Mouse (Mus musculus): ENCODE results near the gene Sf3b1.
A peak's percentile ranks its signal among the peaks of the same experiment; 100 is the strongest.
"Not testable (repeated sequence)": the region's sequence is repeated elsewhere in the genome, so short reads cannot be mapped to it uniquely, and the experiment has no call there.

Gene Sf3b1

DNA sequence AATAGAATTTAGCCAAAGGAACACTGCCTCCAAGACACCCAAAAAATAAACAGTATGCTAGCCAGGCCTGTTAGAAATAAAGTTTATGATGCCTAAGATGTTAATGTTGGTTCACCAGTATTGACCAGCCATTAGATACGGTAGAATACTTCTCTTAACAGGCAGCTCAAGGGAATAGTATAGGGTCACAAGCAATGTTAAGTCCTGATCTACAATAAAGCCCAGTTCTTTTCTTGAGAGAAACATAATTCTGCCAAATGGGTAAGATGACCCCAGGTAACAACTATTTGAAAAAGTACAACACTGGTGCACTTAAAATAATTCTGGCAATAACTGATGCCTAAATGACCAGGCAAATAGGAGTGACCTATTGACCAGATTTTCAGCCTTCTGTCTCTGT lies 685 bp upstream of the Sf3b1 start:
- DNase-seq, result no peak

GRCm38 (mm10) chr1:55026444-55027252 lies 633 bp downstream of the Sf3b1 start:
- no peak for DNase-seq

DNA sequence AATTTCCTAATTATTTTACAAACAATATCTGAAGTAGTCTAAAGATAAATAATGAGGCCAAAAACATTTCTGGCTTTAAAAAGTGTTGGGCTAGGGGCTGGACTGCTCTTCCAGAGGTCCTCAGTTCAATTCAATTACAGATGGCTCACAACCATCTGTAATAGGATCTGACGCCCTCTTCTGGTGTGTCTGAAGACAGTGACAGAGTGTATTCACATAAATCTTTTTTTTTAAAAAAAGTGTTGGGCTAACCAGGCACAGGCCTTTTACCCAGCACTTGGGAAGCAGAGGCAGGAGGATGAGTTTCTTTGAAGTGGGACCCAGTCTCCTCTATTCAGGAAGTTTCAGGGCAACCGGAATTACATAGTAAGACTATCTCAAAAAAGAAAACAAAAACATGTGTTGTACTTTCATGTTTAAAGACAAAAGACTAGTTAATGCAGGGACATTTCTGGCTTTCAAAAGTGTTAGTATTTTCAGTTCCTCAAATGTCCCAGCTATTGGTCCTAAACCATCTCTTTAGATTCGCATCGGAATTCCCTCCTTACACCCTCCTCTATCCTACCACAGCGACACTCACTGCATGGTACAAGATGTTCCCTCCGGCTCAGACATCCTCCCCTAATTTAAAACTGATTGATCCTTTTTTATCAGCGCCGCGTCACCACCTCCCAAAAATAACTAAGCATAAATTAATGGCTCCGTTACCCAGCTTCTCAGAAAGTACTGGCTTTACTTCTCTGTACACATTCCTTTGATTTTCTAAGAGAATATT lies 1.4 kb downstream of the Sf3b1 start:
- DNase-seq, result no peak

DNA sequence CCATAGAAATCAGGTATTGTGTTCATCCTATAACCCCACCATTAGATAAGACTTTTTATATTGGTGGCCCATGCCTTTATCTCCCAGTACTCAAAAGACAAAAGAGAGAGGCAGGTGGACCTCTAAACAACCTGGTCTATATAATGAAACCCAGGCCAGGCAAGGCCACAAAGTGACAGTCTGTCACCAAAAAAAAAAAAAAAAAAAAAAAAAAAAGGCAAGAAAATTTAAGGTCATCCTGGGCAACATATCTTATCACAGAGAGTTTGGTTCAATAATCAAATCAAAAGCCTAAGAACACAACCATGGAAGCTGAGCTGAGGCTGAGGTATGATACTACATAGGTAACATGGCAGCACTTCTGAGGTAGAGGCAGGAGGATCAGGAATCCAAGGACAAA lies 5.4 kb downstream of the Sf3b1 start:
- DNase-seq, result no peak

GRCm38 (mm10) chr1:55012513-55012912 lies 14.8 kb downstream of the Sf3b1 start:
- DNase-seq, result no peak

DNA sequence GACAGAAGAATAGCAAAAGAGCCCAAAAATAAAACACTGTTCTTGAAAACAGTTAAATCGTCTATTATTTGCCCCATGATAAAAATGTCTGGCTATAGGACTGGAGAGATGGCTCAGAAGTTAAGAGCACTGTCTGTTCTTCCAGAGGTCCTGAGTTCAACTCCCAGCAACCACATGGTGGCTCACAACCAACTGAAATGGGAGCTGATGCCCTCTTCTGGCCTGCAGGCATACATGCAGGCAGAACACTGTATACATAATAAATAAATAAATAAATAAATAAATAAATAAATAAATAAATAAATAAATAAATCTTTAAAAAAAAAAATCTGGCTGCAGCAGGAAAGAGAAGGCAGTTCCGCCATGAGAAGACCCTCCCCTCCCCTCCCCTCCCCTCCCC lies 19.0 kb downstream of the Sf3b1 start:
- DNase-seq, result not testable (repeated sequence)

DNA sequence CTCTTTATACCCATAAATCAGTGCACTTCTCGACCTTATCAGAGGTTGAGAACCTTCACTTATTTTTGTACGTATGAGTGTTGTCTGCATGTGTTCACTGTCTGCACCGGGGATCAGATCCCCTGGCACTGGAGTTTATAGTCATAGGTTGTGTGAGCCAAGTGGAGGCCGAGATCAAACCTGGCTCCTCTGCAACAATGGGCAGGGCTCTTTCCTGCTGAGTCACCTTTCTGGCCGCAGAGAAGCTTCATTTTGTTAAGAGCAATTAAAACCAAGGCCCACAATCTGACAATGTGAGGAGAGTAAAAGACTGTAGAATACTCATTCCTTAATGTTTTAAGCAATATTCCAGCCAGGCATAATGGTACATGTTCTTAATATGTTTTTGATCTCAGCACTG lies 33.7 kb downstream of the Sf3b1 start:
- DNase-seq, result no peak

DNA sequence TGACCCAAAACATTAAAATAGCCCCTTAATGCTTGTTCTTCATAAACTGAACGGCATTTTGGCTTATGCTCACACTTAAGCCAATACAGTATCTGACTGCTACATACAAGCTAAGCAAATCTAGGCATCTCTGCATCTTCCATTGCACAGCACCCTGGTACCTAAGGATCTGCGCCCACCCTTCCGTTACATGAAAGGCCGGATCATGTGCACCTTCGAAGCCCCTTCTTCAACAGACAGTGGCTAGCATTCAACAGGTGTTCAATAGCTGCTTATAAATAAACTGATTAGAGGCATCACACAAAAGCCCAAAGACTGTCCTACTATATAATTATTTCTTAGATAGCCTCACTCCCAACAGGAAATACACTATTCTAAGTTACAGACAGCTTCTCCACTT lies 41.0 kb downstream of the Sf3b1 start:
- DNase-seq, result no peak

GRCm38 (mm10) chr1:54985831-54986230 lies 41.5 kb downstream of the Sf3b1 start:
- no peak for DNase-seq

- DNase-seq, result no peak
These were observed 43.1 kb downstream of the Sf3b1 start for GRCm38 (mm10) chr1:54984154-54984553.

GRCm38 (mm10) chr1:54983339-54983738 lies 43.9 kb downstream of the Sf3b1 start:
- DNase-seq, result no peak

DNA sequence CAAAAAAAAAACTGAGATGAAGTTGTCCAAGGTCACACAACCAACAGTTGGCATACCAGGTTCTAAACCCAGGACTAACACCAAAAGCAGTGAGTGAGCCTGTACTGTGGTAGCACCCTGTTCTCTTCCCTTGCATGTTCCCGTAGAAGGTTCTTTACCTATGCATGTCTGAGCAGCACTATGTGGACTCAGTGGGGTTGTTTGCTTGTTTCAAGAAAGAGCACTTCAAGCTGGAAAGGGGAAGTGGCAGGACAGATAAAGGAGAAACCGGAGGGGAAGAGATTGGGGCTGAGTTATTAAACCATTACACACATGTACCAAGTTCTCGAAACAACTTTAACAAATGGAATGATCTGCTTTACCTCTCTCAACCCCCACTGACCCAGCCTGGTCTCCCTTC lies 44.6 kb downstream of the Sf3b1 start:
- DNase-seq, result no peak

DNA sequence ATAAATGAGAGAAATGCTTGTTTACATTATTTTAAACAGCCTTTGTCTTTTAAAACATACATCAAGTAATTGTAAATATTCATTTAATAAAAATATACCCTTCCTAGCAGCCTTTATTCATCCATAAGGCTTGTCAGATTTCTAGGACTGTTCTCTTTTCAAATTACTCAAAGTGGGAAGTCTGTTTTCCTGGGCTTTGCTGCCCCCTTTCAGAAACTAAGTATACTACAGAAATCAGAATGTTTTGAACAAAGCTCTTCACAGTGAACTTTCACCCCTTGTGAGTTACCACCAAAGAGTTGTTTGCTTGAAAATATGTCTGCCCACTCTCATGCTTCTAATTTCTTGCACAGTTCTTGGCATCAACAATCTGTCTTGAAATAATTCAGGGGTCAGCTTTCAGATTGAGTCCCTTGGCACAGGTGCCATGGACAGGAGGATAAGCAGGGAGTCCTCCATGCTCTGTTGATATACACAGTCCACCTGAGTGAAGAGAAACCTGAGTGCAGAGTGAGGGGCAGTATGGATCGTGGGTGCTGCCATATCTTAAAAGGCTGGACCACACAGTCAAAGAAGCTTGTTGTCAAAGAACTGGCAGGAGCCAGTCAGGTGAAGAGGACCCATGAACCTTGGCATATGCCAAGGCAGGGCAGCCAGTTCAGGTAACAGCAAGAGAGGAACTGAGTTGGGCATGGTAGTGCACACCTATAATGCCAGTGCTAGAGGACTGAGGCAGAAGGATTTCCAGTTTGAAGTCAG lies 47.9 kb downstream of the Sf3b1 start:
- peak; percentile 29 for DNase-seq

DNA sequence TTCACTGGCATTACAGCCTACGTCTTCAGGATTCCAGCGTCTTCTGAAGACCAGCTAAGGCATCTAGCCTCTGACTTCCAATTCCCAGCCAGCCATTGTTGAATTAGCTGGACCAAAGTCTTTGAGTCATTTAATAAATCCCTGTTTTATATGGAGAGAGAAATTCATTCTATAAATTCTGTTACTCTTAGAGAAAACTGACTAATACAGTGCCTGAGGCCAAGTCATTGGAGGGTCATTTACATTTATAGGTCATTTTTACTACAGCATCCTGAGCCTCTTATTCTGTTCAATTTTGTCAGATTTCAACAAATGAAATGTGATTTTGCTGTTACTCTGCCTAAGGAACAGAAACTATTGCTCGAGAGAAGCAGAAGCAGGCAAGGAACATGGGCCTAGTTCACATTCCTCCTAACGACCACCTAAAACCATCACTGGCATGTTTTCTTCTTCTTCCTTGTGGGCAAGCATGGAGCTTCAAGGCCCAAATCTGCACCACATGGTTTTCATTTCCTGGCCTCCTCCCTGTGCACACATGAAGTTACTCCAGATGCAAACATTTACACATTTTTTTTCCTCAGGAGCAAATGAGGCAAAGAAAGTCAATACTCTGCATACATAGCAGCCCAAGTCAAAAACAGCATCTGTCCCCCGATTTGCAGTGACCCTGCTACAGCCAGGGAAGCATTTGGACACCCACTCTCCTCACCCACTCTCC lies 55.4 kb downstream of the Sf3b1 start:
- no peak for DNase-seq

DNA sequence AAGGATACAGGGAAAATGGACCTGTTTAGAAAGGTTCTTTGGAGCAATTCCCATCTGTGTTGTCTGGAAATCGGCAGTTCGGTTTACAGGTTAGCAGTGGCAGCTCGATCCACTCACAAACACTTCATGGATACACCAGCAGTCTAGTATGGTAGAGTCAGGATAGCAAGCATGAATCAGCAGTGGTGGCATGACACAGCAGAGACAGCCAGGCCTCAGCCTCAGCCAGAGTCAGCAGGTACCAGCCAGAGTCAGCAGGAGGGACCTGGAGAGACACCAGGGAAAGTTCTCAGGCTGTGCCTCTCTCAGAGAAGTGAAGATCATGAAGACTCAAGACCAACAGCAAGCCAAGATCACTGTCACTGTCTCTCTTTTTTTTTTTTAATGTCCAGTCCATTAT lies 60.4 kb downstream of the Sf3b1 start:
- DNase-seq, result no peak

- DNase-seq, result no peak
These were observed 61.9 kb downstream of the Sf3b1 start for GRCm38 (mm10) chr1:54965159-54965995.

DNA sequence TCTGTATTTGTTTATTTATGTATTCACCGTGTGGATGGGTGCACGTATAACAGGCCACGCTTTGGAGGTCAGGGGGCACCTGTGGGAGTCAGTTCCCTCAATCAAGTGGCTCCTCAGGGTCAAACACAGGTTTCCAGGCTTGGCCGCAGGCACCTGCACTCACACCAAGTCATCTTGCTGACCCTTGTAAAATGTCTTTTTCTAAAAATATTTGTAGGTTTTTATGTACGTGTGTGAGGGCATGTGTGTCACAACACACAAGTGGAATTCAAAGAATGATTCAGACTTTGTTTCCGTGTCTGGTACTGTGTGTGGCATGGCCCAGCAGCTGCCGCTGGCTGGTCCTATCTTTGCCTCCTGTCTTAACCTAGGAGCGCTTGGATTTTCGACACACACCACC lies 65.6 kb downstream of the Sf3b1 start:
- DNase-seq, result no peak

DNA sequence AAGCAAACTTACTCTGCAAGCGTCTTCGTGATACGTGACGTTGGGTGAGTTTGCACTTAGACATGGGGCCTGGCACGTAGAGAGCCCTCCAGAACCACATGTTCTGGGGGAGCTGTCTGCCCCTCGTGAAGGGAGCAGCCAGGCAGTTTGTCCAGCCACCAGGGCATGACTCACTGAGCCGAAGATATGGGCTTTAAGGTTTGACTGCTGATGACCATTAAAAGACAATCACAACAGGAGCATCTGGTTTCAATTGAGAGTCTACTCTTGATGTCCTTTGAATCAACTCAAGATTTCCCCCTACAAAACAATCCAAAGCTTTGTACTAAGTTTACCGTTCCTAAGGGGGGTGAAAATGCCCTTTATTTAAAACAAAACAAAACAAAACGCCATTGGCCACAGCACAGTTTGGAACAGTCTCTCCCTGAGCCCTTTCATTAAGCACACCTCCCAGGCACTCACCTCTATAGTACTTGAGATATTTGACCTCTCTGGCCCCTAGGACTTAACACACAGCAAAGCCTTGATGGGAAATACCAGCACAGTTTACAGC lies 66.6 kb downstream of the Sf3b1 start:
- no peak for DNase-seq

GRCm38 (mm10) chr1:54958525-54958924 lies 68.8 kb downstream of the Sf3b1 start:
- no peak for DNase-seq

DNA sequence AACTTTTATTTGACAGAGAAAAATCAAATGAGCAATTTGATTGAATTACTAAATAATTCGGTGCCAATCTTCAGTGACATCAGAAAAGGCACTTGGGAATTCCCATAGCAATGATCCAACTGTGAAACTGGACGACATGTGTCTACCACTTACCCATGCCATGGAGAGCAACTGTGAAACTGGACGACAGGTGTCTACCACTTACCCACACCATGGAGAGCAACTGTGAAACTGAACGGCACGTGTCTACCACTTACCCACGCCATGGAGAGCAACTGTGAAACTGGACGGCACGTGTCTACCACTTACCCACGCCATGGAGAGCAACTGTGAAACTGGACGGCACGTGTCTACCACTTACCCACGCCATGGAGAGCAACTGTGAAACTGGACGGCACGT lies 70.3 kb downstream of the Sf3b1 start:
- DNase-seq, result not testable (repeated sequence)

- DNase-seq, result no peak
These were observed 72.4 kb downstream of the Sf3b1 start for GRCm38 (mm10) chr1:54954856-54955255.

DNA sequence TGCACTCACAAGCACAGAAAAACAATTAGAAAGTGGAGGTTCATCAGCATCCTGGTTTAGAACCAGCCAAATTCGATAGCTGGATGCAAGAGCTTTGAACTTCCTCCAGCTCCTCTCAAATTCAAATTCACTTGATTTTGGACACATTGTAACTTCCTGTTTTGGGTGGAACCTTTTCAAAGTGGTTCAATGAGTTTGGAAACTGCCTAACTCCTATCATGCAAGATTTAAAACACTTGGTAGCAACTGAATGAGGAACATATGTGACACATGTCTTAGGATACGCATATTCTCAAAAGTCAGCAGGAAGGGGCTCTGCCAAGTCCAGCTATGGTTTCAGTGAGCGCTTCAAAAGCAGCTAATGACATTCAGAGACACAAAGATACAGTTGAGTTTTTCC lies 82.6 kb downstream of the Sf3b1 start:
- no peak for DNase-seq

All from kidney, adult 18-20 months (tissue).